Mouse (Mus musculus) heart, embryonic 15.5 days (tissue): ENCODE measurements at regions not wholly inside any gene's neighbourhood (a gene's known extent, or its start where the extent isn't known, plus 50 kb on each side); places are given as distances from the start of the nearest gene placed in this dataset.

Experiments
- ATAC-seq: fragments of 200-750 bp; cut with Nextera tagmentation; replicated peaks from 2 replicates; pipeline ENCODE4 v1.8.0; 2017; ENCODE audit warnings: low read depth, moderate TSS enrichment; ENCODE audit not compliant: insufficient number of reproducible peaks, insufficient read depth, low FRiP score
- H3K27ac ChIP-seq: fragments of 300-500 bp; sonication (generic); 2 replicates; pipeline ENCODE4 v1.5.1; 2015; ENCODE audit warnings: mild to moderate bottlenecking, inconsistent platforms
- H3K27me3 ChIP-seq: fragments of 300-500 bp; sonication (generic); 2 replicates; pipeline ENCODE4 v1.6.1; 2015; ENCODE audit warnings: inconsistent platforms
- H3K36me3 ChIP-seq: fragments of 300-500 bp; sonication (generic); 2 replicates; pipeline ENCODE4 v1.6.1; 2015; ENCODE audit warnings: mild to moderate bottlenecking, inconsistent platforms
- H3K4me1 ChIP-seq: fragments of 300-500 bp; sonication (generic); replicated peaks from 2 replicates; pipeline ENCODE4 v1.6.1; 2015; ENCODE audit warnings: inconsistent platforms
- H3K4me2 ChIP-seq: fragments of 300-500 bp; sonication (generic); 2 replicates; pipeline ENCODE4 v1.6.1; 2015; ENCODE audit warnings: inconsistent platforms, mild to moderate bottlenecking, moderate library complexity
- H3K4me3 ChIP-seq: fragments of 300-500 bp; sonication (generic); 2 replicates; pipeline ENCODE4 v1.5.1; 2015; ENCODE audit warnings: mild to moderate bottlenecking, inconsistent platforms
- H3K9ac ChIP-seq: fragments of 300-500 bp; sonication (generic); 2 replicates; pipeline ENCODE4 v1.6.1; 2015; ENCODE audit warnings: mild to moderate bottlenecking, inconsistent platforms
- H3K9me3 ChIP-seq: fragments of 300-500 bp; sonication (generic); replicated peaks from 2 replicates; pipeline ENCODE4 v1.6.1; 2016; ENCODE audit warnings: inconsistent platforms
- WGBS: fragments of 180-500 bp; shearing (Covaris S2); methylation state at CpG from one replicate; pipeline ENCODE4 v1.1.7; 2015; ENCODE audit warnings: mixed read lengths; 5-methylcytosine and 5-hydroxymethylcytosine counted together

GRCm38 (mm10) chr12:13729901-13730637 is 421.8 kb downstream of the Fam84a start:
- no peaks in the 10 kb centered on the region for H3K27me3 ChIP-seq
- H3K27ac ChIP-seq = no peak overlapping the region
- no peak overlapping the region for H3K4me2 ChIP-seq
- H3K4me3 ChIP-seq = no peak overlapping the region
- ATAC-seq = no peak
- H3K9me3 ChIP-seq = no peaks in the 10 kb centered on the region
- H3K36me3 ChIP-seq = no peaks in the 10 kb centered on the region
- no peak overlapping the region for H3K9ac ChIP-seq
- H3K4me1 ChIP-seq = no peaks in the 10 kb centered on the region
- WGBS = 75% methylated on average over 2 of the region's 2 CpGs

GRCm38 (mm10) chr12:13728986-13729385 is 422.9 kb downstream of the Fam84a start:
- Histone ChIP-seq H3K4me1 (no peaks in the 10 kb centered on the region), H3K4me3 (no peak overlapping the region), H3K36me3 (no peaks in the 10 kb centered on the region), H3K27ac (no peak overlapping the region), H3K9ac (no peak overlapping the region), H3K4me2 (no peak overlapping the region), H3K27me3 (no peaks in the 10 kb centered on the region), H3K9me3 (no peaks in the 10 kb centered on the region)
- no peak for ATAC-seq
- 74% methylated on average over 4 of the region's 4 CpGs for WGBS

- Histone ChIP-seq H3K27me3 (no peaks in the 10 kb centered on the region), H3K4me2 (no peak overlapping the region), H3K36me3 (no peaks in the 10 kb centered on the region), H3K4me1 (no peaks in the 10 kb centered on the region), H3K27ac (no peak overlapping the region), H3K4me3 (no peak overlapping the region), H3K9ac (no peak overlapping the region), H3K9me3 (no peaks in the 10 kb centered on the region)
- ATAC-seq = no peak
- 72% methylated on average over 2 of the region's 2 CpGs for WGBS
These were observed 427.3 kb downstream of the Fam84a start for GRCm38 (mm10) chr12:13724511-13724910.

GRCm38 (mm10) chr12:13709806-13710205 is 440.9 kb downstream of the Nbas start:
- H3K4me3 ChIP-seq = no peak overlapping the region
- H3K9me3 ChIP-seq = no peaks in the 10 kb centered on the region
- H3K9ac ChIP-seq = no peak overlapping the region
- no peaks in the 10 kb centered on the region for H3K36me3 ChIP-seq
- no peaks in the 10 kb centered on the region for H3K4me1 ChIP-seq
- ATAC-seq = no peak
- no peaks in the 10 kb centered on the region for H3K27me3 ChIP-seq
- no peak overlapping the region for H3K27ac ChIP-seq
- 80% methylated on average over 3 of the region's 3 CpGs for WGBS
- H3K4me2 ChIP-seq = no peak overlapping the region

- Histone ChIP-seq H3K27me3 (no peaks in the 10 kb centered on the region), H3K4me1 (no peaks in the 10 kb centered on the region), H3K4me3 (no peak overlapping the region), H3K9me3 (no peaks in the 10 kb centered on the region), H3K36me3 (no peaks in the 10 kb centered on the region), H3K27ac (no peak overlapping the region), H3K9ac (no peak overlapping the region), H3K4me2 (no peak overlapping the region)
- 67% methylated on average over 5 of the region's 5 CpGs for WGBS
- no peak for ATAC-seq
These were observed 438.8 kb downstream of the Nbas start for GRCm38 (mm10) chr12:13707747-13708146.

- no peaks in the 10 kb centered on the region for H3K9me3 ChIP-seq
- H3K4me1 ChIP-seq = no peaks in the 10 kb centered on the region
- no peak overlapping the region for H3K4me2 ChIP-seq
- H3K27me3 ChIP-seq = no peaks in the 10 kb centered on the region
- ATAC-seq = no peak
- H3K36me3 ChIP-seq = no peaks in the 10 kb centered on the region
- 80% methylated on average over 4 of the region's 4 CpGs for WGBS
- H3K4me3 ChIP-seq = no peak overlapping the region
- no peak overlapping the region for H3K9ac ChIP-seq
- no peak overlapping the region for H3K27ac ChIP-seq
These were observed 437.6 kb downstream of the Nbas start for GRCm38 (mm10) chr12:13706510-13706909.

GRCm38 (mm10) chr12:13703604-13704003 is 434.7 kb downstream of the Nbas start:
- no peak overlapping the region for H3K4me2 ChIP-seq
- H3K4me1 ChIP-seq = peaks cover 3% of the 10 kb centered on the region; the same call in 1 of the 2 replicates
- no peak overlapping the region for H3K27ac ChIP-seq
- no peak overlapping the region for H3K4me3 ChIP-seq
- H3K9ac ChIP-seq = no peak overlapping the region
- no peaks in the 10 kb centered on the region for H3K27me3 ChIP-seq
- no peaks in the 10 kb centered on the region for H3K9me3 ChIP-seq
- WGBS = 83% methylated on average over 3 of the region's 3 CpGs
- ATAC-seq = no peak
- no peaks in the 10 kb centered on the region for H3K36me3 ChIP-seq

- no peak overlapping the region for H3K4me2 ChIP-seq
- no peak overlapping the region for H3K9ac ChIP-seq
- no peaks in the 10 kb centered on the region for H3K36me3 ChIP-seq
- H3K27me3 ChIP-seq = no peaks in the 10 kb centered on the region
- no peak overlapping the region for H3K4me3 ChIP-seq
- peaks cover 3% of the 10 kb centered on the region; the same call in 1 of the 2 replicates for H3K4me1 ChIP-seq
- 70% methylated on average over 2 of the region's 2 CpGs for WGBS
- ATAC-seq = no peak
- H3K27ac ChIP-seq = no peak overlapping the region
- H3K9me3 ChIP-seq = no peaks in the 10 kb centered on the region
These were observed 430.9 kb downstream of the Nbas start for GRCm38 (mm10) chr12:13699858-13700257.

GRCm38 (mm10) chr12:13698834-13699233 is 429.9 kb downstream of the Nbas start:
- Histone ChIP-seq H3K27ac (no peak overlapping the region), H3K9me3 (no peaks in the 10 kb centered on the region), H3K4me2 (no peak overlapping the region), H3K9ac (no peak overlapping the region), H3K27me3 (no peaks in the 10 kb centered on the region), H3K4me1 (peaks cover 3% of the 10 kb centered on the region; the same call in 1 of the 2 replicates), H3K36me3 (no peaks in the 10 kb centered on the region), H3K4me3 (no peak overlapping the region)
- 34% methylated on average over 4 of the region's 4 CpGs for WGBS
- no peak for ATAC-seq

- Histone ChIP-seq H3K9ac (no peak overlapping the region), H3K9me3 (no peaks in the 10 kb centered on the region), H3K4me3 (no peak overlapping the region), H3K27ac (no peak overlapping the region), H3K27me3 (no peaks in the 10 kb centered on the region), H3K36me3 (no peaks in the 10 kb centered on the region), H3K4me1 (peaks cover 13% of the 10 kb centered on the region), H3K4me2 (no peak overlapping the region)
- 83% methylated on average over 2 of the region's 2 CpGs for WGBS
- no peak for ATAC-seq
These were observed 422.6 kb downstream of the Nbas start for GRCm38 (mm10) chr12:13691394-13692165.

GRCm38 (mm10) chr12:13677266-13677665 is 408.3 kb downstream of the Nbas start:
- peak; percentile 58; the same call in 1 of the 2 replicates for ATAC-seq
- no peaks in the 10 kb centered on the region for H3K9me3 ChIP-seq
- no peak overlapping the region for H3K4me2 ChIP-seq
- no peaks in the 10 kb centered on the region for H3K36me3 ChIP-seq
- no peak overlapping the region for H3K9ac ChIP-seq
- H3K27ac ChIP-seq = 0 out of 2 replicates have a peak overlapping the region, but pooled peaks have one; percentile 34
- WGBS = 48% methylated on average over 1 of the region's 1 CpGs
- H3K4me1 ChIP-seq = peaks cover 9% of the 10 kb centered on the region; the same call in 1 of the 2 replicates
- H3K27me3 ChIP-seq = no peaks in the 10 kb centered on the region
- no peak overlapping the region for H3K4me3 ChIP-seq
